Mouse (Mus musculus): Measurements from ENCODE around the gene Sh3d19.
A peak's percentile ranks its signal among the peaks of the same experiment; 100 is the strongest.

The Sh3d19 gene

GRCm38 (mm10) chr3:86028658-86029375, 57.9 kb downstream of the Sh3d19 start:
- DNase-seq (ENCODE audit: low read depth, low spot score): no peak

DNA sequence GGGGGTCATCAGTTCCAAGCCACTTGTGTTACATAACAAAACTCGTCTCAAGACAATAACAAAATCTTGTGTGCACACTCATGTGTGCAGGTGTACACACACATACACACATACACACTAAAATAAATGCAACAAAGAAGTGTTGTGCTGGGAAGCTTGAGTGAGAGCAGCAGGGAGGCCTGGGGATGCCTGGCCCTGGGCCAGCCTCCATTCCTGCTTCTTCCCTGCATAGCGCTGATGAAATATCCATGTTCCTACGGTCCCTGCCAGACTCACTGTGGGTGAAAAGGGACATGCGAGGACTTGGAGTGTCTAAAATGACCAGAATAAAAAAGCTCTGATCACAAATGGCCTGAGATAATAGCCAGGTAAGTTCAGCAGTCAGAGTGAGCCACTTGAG, 59.7 kb downstream of the Sh3d19 start:
- DNase-seq (ENCODE audit: low read depth, low spot score): no peak

GRCm38 (mm10) chr3:86033455-86034090, 62.7 kb downstream of the Sh3d19 start:
- DNase-seq (ENCODE audit: low read depth, low spot score): peak; percentile 34

- DNase-seq (ENCODE audit: low read depth, low spot score): no peak
Observed at GRCm38 (mm10) chr3:86037926-86038484, 67.1 kb downstream of the Sh3d19 start.

- no peak for DNase-seq (ENCODE audit: low read depth, low spot score)
Observed at GRCm38 (mm10) chr3:86038648-86039047, 67.7 kb downstream of the Sh3d19 start.

GRCm38 (mm10) chr3:86040286-86041201, 69.6 kb downstream of the Sh3d19 start:
- DNase-seq (ENCODE audit: low read depth, low spot score): no peak

DNA sequence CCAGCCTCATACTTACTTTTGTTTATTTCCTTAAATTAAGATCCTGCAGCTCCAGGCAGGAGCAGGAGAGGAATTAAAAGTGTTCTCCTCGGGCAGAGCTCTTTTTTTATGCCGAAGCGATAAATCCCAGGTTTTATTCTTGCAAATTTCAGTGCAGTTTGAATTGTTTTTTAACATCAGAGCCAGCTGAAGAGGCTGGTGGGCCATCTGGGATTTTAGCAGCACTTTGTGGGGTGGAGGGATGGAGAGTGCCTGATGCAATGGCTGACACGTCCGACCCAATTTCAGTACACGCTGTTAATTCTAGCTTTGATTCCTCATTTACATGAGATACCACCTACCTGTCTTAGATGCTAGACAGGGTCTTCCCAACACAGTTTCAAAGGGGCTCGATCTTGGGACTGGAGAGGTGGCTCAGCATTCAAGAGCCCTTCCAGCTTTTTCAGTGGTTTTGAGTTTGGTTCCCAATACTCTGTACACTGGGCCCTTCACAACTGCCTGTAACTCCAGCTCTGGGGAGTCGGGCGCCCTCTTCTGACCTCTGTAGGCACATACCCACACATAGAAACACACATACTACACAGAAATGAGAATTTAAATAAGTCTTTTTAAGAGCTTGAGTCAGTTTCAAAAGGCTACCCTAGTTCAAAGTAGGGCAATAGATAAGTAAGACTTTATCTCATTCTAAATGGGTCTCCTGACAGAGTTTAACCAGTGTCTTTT, 76.9 kb downstream of the Sh3d19 start:
- DNase-seq (ENCODE audit: low read depth, low spot score): peak; percentile 68

- DNase-seq (ENCODE audit: low read depth, low spot score): peak; percentile 80
Observed at GRCm38 (mm10) chr3:86049041-86049440, 78.1 kb downstream of the Sh3d19 start.

DNA sequence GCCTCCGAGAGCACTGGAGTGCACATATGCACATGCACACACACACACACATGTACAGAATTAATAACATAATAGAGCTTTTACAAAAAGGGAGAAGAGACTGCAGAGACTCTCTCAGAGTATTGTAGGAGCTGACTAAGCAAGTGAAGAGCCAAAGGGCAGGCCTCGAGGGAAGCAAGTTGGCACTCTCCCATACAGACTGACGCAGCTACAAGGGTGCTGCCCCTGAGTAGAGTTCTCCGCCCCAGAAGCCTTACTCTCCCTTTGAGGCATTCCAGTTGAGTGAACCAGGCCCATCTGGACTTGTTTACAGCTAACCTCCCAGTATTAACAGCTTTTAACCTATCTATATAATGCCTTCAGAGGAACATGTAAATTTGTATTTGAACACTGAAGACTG, 85.8 kb downstream of the Sh3d19 start:
- no peak for DNase-seq (ENCODE audit: low read depth, low spot score)

GRCm38 (mm10) chr3:86057436-86058095, 86.7 kb downstream of the Sh3d19 start:
- no peak for DNase-seq (ENCODE audit: low read depth, low spot score)

- DNase-seq (ENCODE audit: low read depth, low spot score): peak; percentile 76
Observed at GRCm38 (mm10) chr3:86069646-86070250, 98.8 kb downstream of the Sh3d19 start.

DNA sequence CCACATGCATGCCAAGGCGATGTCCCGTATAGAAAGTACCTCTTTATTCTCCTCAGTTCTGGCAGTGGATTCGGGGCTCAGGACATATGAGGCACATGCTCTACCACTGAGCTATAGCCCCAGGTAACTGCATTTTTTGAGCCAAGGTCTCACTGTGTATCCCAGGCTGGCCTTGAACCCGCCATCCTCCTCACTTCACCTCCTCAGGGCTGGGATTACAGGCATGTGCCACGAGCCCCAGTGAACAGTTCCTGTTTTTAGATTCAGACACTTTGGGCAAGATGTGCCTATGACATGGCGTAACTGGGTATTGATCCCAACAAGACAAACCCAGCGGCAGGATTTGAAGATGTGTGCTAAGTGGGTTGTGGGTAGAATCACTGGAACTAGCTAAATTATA, 99.9 kb downstream of the Sh3d19 start:
- DNase-seq (ENCODE audit: low read depth, low spot score): no peak

- no peak for DNase-seq (ENCODE audit: low read depth, low spot score)
Observed at GRCm38 (mm10) chr3:86072066-86072465, 101.2 kb downstream of the Sh3d19 start.

GRCm38 (mm10) chr3:86072889-86073288, 102.0 kb downstream of the Sh3d19 start:
- DNase-seq (ENCODE audit: low read depth, low spot score): no peak

DNA sequence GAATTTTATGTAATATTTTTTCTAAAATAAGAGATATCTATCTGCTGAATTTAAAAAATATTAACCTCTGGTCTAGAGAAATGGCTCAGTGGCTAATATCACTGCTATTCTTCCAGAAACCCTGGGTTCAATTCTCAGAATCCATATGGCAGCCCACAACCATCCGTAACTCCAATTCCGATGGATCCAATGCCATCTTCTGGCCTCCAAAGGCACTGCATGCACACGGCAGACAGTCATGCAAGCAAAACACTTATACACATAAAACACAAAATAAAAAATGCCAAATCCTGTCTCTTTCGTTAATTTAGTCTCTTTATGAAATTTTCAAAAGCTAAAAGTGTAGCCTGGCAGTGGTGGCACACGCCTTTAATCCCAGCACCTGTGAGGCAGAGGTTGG, 104.7 kb downstream of the Sh3d19 start:
- peak; percentile 49 for DNase-seq (ENCODE audit: low read depth, low spot score)

DNA sequence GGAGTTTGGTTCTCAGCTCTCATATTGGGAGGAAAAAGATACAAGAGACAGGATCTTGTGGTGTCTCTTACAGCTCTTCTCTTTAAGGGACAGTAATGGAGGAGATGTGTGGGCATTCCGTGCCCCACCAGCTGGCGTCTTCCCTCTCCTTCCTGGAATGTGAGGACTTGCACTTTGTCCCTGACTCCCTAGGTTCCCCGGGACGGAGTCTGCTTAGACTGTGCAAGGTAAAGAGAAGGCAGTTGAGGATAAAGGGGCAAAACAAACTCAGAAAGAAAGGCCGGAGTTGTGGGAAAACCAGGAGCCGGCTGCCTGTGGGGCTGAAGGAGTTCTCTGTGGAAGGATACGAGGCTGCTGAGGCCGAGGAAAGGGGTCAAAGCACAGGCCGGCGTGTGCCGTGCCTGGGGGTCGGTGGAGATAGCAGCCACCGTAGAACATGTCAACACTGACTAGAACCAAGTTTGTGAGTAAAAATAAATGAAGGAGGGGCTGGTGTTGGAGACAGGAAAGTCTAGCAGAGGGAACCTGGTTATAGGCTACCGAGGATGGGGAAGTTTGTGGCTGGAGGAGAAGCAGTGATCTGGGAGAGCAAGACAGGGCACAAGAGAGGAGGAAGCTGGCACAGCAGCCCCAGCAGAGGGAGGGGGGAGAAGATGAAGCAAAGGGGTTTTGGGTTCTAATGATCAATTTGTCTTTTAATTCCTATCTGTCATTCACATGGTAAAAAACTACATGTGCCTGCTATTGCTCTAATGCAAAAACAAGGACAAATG, 105.8 kb downstream of the Sh3d19 start:
- DNase-seq (ENCODE audit: low read depth, low spot score): no peak

- DNase-seq (ENCODE audit: low read depth, low spot score): no peak
Observed at GRCm38 (mm10) chr3:86083051-86083450, 112.1 kb downstream of the Sh3d19 start.

DNA sequence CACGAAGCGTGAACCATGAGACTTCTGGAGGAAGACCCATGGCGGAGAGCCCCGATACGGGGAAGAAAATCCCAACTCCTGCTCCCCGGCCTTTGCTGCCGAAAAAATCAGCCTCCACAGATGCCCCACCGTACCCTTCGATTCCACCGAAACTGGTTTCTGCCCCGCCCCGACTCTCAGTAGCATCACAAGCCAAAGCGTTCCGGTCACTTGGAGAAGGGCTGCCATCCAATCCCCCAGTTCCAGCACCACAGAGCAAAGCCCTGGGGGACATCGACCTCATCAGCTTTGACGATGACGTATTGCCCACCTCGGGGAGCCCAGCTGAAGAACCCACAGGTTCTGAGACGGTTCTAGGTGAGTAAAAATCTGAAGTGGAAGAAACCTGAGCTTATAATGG, 114.1 kb downstream of the Sh3d19 start:
- DNase-seq (ENCODE audit: low read depth, low spot score): no peak

DNA sequence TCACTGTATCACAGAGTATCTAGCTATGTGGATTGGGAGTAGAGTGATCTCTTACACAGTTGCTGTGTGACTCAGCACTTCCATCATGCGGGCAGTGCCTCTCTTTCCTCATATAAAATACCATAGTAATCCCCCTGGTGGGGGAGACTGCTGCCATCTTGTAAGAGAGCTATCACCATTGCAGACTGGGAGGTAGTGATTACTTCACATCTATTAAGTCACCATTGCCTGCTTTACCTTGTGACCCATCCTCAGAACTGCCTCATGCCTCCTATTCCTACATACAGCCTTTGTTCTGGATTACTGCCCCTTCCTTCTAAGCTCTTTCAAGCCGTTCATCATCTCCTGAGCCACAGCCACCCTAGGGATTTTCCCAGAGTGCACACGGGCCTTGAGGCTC, 117.0 kb downstream of the Sh3d19 start:
- no peak for DNase-seq (ENCODE audit: low read depth, low spot score)

All from ZHBTc4 (cell line).